Mouse (Mus musculus) CH12.LX (cell line): ENCODE measurements around the gene Hnrnpul1. TPM values are rescaled to one million over a fixed set of nuclear protein-coding genes. Genes with fewer than 3 reads are reported as not detected.

Experiments
- DNase-seq: peaks from one replicate; pipeline ENCODE4 v3.0.0-alpha.2; 2013; ENCODE audit errors: extremely low read depth
- H3K27ac ChIP-seq: 2 replicates; pipeline ENCODE4 v1.5.1; 2012; ENCODE audit warnings: low read depth, mild to moderate bottlenecking, control low read depth, moderate library complexity; ENCODE audit not compliant: insufficient read depth
- H3K27me3 ChIP-seq: replicated peaks from 2 replicates; pipeline ENCODE3; 2012; ENCODE audit warnings: inconsistent platforms
- H3K36me3 ChIP-seq, 2 experiments: replicated peaks in 1 of 2; 2 replicates each; pipeline versions ENCODE3 to v1.6.1; 2012; ENCODE audit warnings: inconsistent platforms in 1 of 2, low read length in 1 of 2, mild to moderate bottlenecking in 1 of 2, mixed read lengths in 1 of 2, moderate library complexity in 1 of 2; ENCODE audit not compliant: control insufficient read depth in 1 of 2, insufficient read depth in 1 of 2
- H3K4me1 ChIP-seq, 2 experiments: 2 replicates each; pipeline ENCODE4 v1.6.1; 2012; ENCODE audit warnings: inconsistent platforms in 1 of 2, moderate library complexity in 1 of 2; ENCODE audit not compliant: insufficient read depth in 2 of 2, control insufficient read depth in 1 of 2
- H3K4me2 ChIP-seq: 2 replicates; pipeline ENCODE4 v1.6.1; 2012; ENCODE audit warnings: low read depth, mild to moderate bottlenecking, control low read depth; ENCODE audit not compliant: poor library complexity, insufficient read depth, severe bottlenecking
- H3K4me3 ChIP-seq, 3 experiments: fragments of 150-350 bp in 1 of 3; sonication (generic) in 1 of 3; replicated peaks in 1 of 3; 2 replicates each; pipeline versions ENCODE3 to v1.5.1; 2011 to 2012; ENCODE audit warnings: low read depth in 2 of 3, low read length in 2 of 3, mild to moderate bottlenecking in 2 of 3, moderate library complexity in 2 of 3, control low read depth in 1 of 3, improper control_type of control experiment in 1 of 3, inconsistent platforms in 1 of 3, mixed read lengths in 1 of 3; ENCODE audit not compliant: poor library complexity in 1 of 3
- H3K79me2 ChIP-seq: replicated peaks from 2 replicates; pipeline ENCODE4 v1.6.1; 2012; ENCODE audit warnings: mild to moderate bottlenecking, moderate library complexity; ENCODE audit not compliant: control insufficient read depth, poor library complexity, insufficient read depth, severe bottlenecking; ENCODE audit errors: extremely low read depth
- H3K9ac ChIP-seq: 2 replicates; pipeline ENCODE4 v1.6.1; 2012; ENCODE audit warnings: low read depth, mild to moderate bottlenecking, control low read depth, moderate library complexity; ENCODE audit not compliant: insufficient read depth
- H3K9me3 ChIP-seq: replicated peaks from 2 replicates; pipeline ENCODE3; 2012; ENCODE audit warnings: low read length, inconsistent platforms, mixed read lengths
- CHD1 ChIP-seq: IDR thresholded peaks from 2 replicates; pipeline ENCODE4 v1.6.1; 2012; ENCODE audit warnings: low read depth, low read length, improper control_type of control experiment, inconsistent platforms
- CHD2 ChIP-seq: IDR thresholded peaks from 2 replicates; pipeline ENCODE4 v1.6.1; 2011; ENCODE audit warnings: low read length, improper control_type of control experiment
- CTCF ChIP-seq, 2 experiments: IDR thresholded peaks in 1 of 2; conservative IDR thresholded peaks in 1 of 2; 2 replicates each; pipeline ENCODE4 v1.5.1; 2011 to 2012; ENCODE audit warnings: low read depth in 2 of 2, low read length in 2 of 2, improper control_type of control experiment in 1 of 2, inconsistent platforms in 1 of 2, mild to moderate bottlenecking in 1 of 2, moderate library complexity in 1 of 2
- EP300 ChIP-seq: IDR thresholded peaks from 2 replicates; pipeline ENCODE4 v1.6.1; 2011; ENCODE audit warnings: low read length, improper control_type of control experiment
- ETS1 ChIP-seq: conservative IDR thresholded peaks from 2 replicates; pipeline ENCODE4 v1.6.1; 2012; ENCODE audit warnings: low read depth, mild to moderate bottlenecking, inconsistent platforms, low read length, improper control_type of control experiment, moderate library complexity
- JUN ChIP-seq: IDR thresholded peaks from 2 replicates; pipeline ENCODE4 v1.6.1; 2011; ENCODE audit warnings: low read depth, mild to moderate bottlenecking, low read length, improper control_type of control experiment, moderate library complexity; ENCODE audit not compliant: insufficient read depth
- JUND ChIP-seq: conservative IDR thresholded peaks from 2 replicates; pipeline ENCODE4 v1.6.1; 2011; ENCODE audit warnings: low read depth, low read length, improper control_type of control experiment
- MAX ChIP-seq: IDR thresholded peaks from 2 replicates; pipeline ENCODE4 v1.6.1; 2011; ENCODE audit warnings: low read length, improper control_type of control experiment
- PAX5 ChIP-seq: IDR thresholded peaks from 2 replicates; pipeline ENCODE4 v1.6.1; 2012; ENCODE audit warnings: low read length, inconsistent platforms, mixed read lengths
- POLR2A ChIP-seq: IDR thresholded peaks from 2 replicates; pipeline ENCODE4 v1.6.1; 2011; ENCODE audit warnings: low read depth, mild to moderate bottlenecking, improper control_type of control experiment, low read length
- SIN3A ChIP-seq: IDR thresholded peaks from 2 replicates; pipeline ENCODE4 v1.6.1; 2012; ENCODE audit warnings: low read length, improper control_type of control experiment, inconsistent platforms
- TCF12 ChIP-seq: IDR thresholded peaks from 2 replicates; pipeline ENCODE4 v1.6.1; 2014; ENCODE audit warnings: low read depth, mild to moderate bottlenecking, inconsistent platforms, low read length, improper control_type of control experiment
- ZMIZ1 ChIP-seq: IDR thresholded peaks from 2 replicates; pipeline ENCODE4 v1.6.1; 2012; ENCODE audit warnings: low read depth, mild to moderate bottlenecking, inconsistent platforms, low read length, improper control_type of control experiment
- dilution Hi-C: fragments of 300-500 bp; cut with MboI; formaldehyde crosslinking; loops from 2 replicates; pipeline ENCODE4 v1.14.3; 2020; ENCODE audit warnings: low sequenced_read_pairs; ENCODE audit not compliant: extremely low pct_unique_long_range_greater_than_20kb, extremely low pct_ligation_motif_present
- in situ Hi-C: fragments of 300-500 bp; cut with MboI; formaldehyde crosslinking; loops from 3 replicates; pipeline ENCODE4 v1.14.3; 2019; ENCODE audit warnings: low sequenced_read_pairs, low pct_ligation_motif_present, low pct_unique_long_range_greater_than_20kb, mixed read lengths
- polyA plus RNA-seq: library from polyadenylated mRNA; unstranded; fragments of >175 nt; gene quantifications from 2 replicates; pipeline ENCODE4 v1.2.1, GENCODE M21; 2012; ENCODE audit warnings: low read depth; ENCODE audit not compliant: insufficient read length
- total RNA-seq, 2 experiments: library from RNA; depleted of rRNA; stranded (reverse); fragments of 300-350 nt in 1 of 2; fragments of >200 nt in 1 of 2; gene quantifications; 2 replicates each; pipeline ENCODE4 v1.2.3; 2012 to 2014

Gene Hnrnpul1
- total and polyA plus RNA-seq, 3 experiments, result 52.6 to 188 (median 72.2) TPM

GRCm38 (mm10) chr7:25711731-25712197, 42.8 kb downstream of the Hnrnpul1 start:
- peaks cover 57 to 86% of the 10 kb centered on the region in 2 experiments for H3K36me3 ChIP-seq
- peak; percentile 64 for TF ChIP-seq ETS1
- TF ChIP-seq CHD1, result no peak
- no peak for TF ChIP-seq ZMIZ1
- TF ChIP-seq JUND, result no peak
- 0 out of 2 replicates have a peak, but pooled peaks have one; percentile 14 for TF ChIP-seq CHD2
- TF ChIP-seq JUN, result no peak
- TF ChIP-seq SIN3A, result 0 out of 2 replicates have a peak, but pooled peaks have one; percentile 9
- TF ChIP-seq, all 38 proteins: peak for 3
- H3K4me2 ChIP-seq, result no peak overlapping the region
- in situ Hi-C loops (no loop called here), dilution Hi-C loops (no loop called here)
- H3K4me1 ChIP-seq, result peaks cover 28 to 70% of the 10 kb centered on the region in 2 experiments
- no peak overlapping the region for H3K9ac ChIP-seq
- H3K27me3 ChIP-seq, result no peaks in the 10 kb centered on the region
- peak overlapping the region; percentile 69 for H3K27ac ChIP-seq
- H3K9me3 ChIP-seq, result no peaks in the 10 kb centered on the region
- 0 out of 2 replicates have a peak, but pooled peaks cover 1% of the 10 kb centered on the region for H3K79me2 ChIP-seq
- H3K4me3 ChIP-seq, result no peak overlapping the region
- DNase-seq, result peak; percentile 66

DNA sequence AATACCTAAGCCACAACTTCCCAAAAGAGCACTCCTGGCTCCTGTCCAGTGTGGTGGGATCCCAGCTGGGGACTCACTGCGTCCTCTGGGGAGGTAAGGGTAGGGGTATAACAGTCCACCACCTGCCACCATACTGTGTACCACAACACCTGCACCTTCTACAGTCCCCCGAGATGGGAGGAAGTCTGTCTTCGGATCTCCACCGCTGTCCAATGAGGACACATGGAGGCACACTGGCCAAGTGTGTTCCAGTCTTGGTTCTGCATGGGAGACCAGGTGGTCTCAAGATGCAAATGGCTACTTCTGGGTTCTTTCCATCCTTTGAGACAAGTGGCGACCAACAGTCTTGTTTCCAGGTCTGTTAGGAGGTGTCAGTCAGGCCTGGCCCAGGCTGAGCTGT, 43.4 kb downstream of the Hnrnpul1 start:
- DNase-seq, result peak; percentile 66
- in situ Hi-C loops, result no loop called here
- TF ChIP-seq TCF12 (peak; percentile 46; the same call in 1 of the 2 replicates), ETS1 (peak; percentile 49), MAX (0 out of 2 replicates have a peak, but pooled peaks have one; percentile 13), EP300 (peak; percentile 48), PAX5 (no peak)
- TF ChIP-seq, all 38 proteins: peak for 4
- H3K27me3 ChIP-seq, result no peaks in the 10 kb centered on the region
- H3K4me2 ChIP-seq, result no peak overlapping the region
- H3K36me3 ChIP-seq, result peaks cover 58 to 86% of the 10 kb centered on the region in 2 experiments
- H3K4me1 ChIP-seq, result peaks cover 33 to 75% of the 10 kb centered on the region in 2 experiments
- H3K27ac ChIP-seq, result peak overlapping the region; percentile 69
- dilution Hi-C loops, result no loop called here
- no peak overlapping the region for H3K9ac ChIP-seq
- H3K9me3 ChIP-seq, result no peaks in the 10 kb centered on the region
- no peaks in the 10 kb centered on the region for H3K79me2 ChIP-seq
- no peak overlapping the region for H3K4me3 ChIP-seq

DNA sequence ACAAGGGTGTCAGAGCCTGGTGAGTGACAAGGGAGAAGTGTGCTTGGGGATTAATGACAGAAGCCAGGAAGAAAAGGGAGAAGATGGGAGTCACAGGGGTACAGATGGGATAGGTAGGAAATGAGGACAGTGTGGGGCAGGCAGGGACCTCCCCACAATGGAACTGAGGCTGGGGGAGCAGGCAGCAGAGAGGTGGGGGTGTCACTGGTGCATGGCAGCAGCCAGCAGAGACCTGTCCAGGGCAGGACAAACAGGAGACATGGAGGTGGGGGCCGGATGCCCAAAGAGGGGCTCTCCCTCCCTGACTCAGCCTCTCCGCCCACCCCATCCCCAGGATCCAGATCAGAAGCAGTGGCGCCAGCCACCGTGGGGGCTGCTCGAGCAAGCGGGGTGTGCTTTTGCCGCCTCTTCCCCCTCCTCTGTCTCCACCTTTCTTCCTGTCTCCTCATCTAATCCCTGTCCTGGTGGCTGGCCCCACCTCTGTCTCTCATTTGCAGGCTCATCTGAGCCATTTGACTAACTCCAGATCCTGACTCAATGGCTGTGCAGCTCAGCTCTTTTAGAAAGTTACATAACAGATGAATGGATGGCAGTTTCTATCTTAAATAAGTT, 43.9 kb downstream of the Hnrnpul1 start:
- no peak for DNase-seq
- dilution Hi-C loops (no loop called here), in situ Hi-C loops (no loop called here)
- Histone ChIP-seq H3K4me2 (no peak overlapping the region), H3K9ac (no peak overlapping the region), H3K4me3 (no peak overlapping the region), H3K4me1 (peaks cover 39 to 80% of the 10 kb centered on the region in 2 experiments), H3K9me3 (no peaks in the 10 kb centered on the region), H3K79me2 (no peaks in the 10 kb centered on the region), H3K27ac (peak overlapping the region; percentile 39), H3K27me3 (no peaks in the 10 kb centered on the region), H3K36me3 (peaks cover 58 to 85% of the 10 kb centered on the region in 2 experiments)
- TF ChIP-seq CTCF (conservative IDR thresholded peaks at IDR 0.05 in 1 of 2, IDR thresholded peaks at IDR 0.05 in 1 of 2; ENCODE audit: low read depth in 2 of 2, low read length in 2 of 2) (no peak), POLR2A (0 out of 2 replicates have a peak, but pooled peaks have one; percentile 16)
